Mouse (Mus musculus) layer of hippocampus, adult 8-10 months (tissue): ENCODE results near the gene C130032M10Rik. TPM values are rescaled to one million over a fixed set of nuclear protein-coding genes. Genes with fewer than 3 reads are reported as not detected.
"Not testable (repeated sequence)": the region's sequence is repeated elsewhere in the genome, so short reads cannot be mapped to it uniquely, and the experiment has no call there.

Source experiments
- DNase-seq, 2 experiments: peaks; one replicate each; pipeline ENCODE4 v3.0.0; 2022; ENCODE audit warnings: low spot score in 2 of 2
- total RNA-seq, 4 experiments: library from RNA; stranded (reverse); gene quantifications; 2 replicates each; pipeline ENCODE4 v1.2.4; 2022

C130032M10Rik gene
- total RNA-seq, 4 experiments from 2014 or later, result not detected

- no peak for DNase-seq
These were observed 3.4 kb downstream of the C130032M10Rik start for GRCm38 (mm10) chr9:114518812-114519477.

GRCm38 (mm10) chr9:114520529-114520928 is 5.0 kb downstream of the C130032M10Rik start:
- DNase-seq, result not testable (repeated sequence)

GRCm38 (mm10) chr9:114522041-114522440 is 6.5 kb downstream of the C130032M10Rik start:
- DNase-seq, result no peak

- DNase-seq, result no peak
These were observed 7.0 kb downstream of the C130032M10Rik start for GRCm38 (mm10) chr9:114522501-114522900.

- no peak for DNase-seq
These were observed 9.7 kb downstream of the C130032M10Rik start for GRCm38 (mm10) chr9:114525073-114525633.

- no peak for DNase-seq
These were observed 10.4 kb downstream of the C130032M10Rik start for GRCm38 (mm10) chr9:114525891-114526290.

GRCm38 (mm10) chr9:114526581-114526980 is 11.1 kb downstream of the C130032M10Rik start:
- DNase-seq, result no peak

GRCm38 (mm10) chr9:114527085-114527484 is 11.6 kb downstream of the C130032M10Rik start:
- DNase-seq, result no peak

GRCm38 (mm10) chr9:114527992-114528679 is 12.6 kb downstream of the C130032M10Rik start:
- DNase-seq, result no peak

GRCm38 (mm10) chr9:114528680-114529048 is 13.2 kb downstream of the C130032M10Rik start:
- no peak for DNase-seq

- DNase-seq, result no peak
These were observed 15.8 kb downstream of the C130032M10Rik start for GRCm38 (mm10) chr9:114531276-114531675.

GRCm38 (mm10) chr9:114533848-114534247 is 18.4 kb downstream of the C130032M10Rik start:
- DNase-seq, result no peak

- no peak for DNase-seq
These were observed 19.4 kb downstream of the C130032M10Rik start for GRCm38 (mm10) chr9:114534747-114535517.

GRCm38 (mm10) chr9:114536628-114537027 is 21.1 kb downstream of the C130032M10Rik start:
- no peak for DNase-seq

- no peak for DNase-seq
These were observed 23.6 kb downstream of the C130032M10Rik start for GRCm38 (mm10) chr9:114538996-114539563.

- DNase-seq, result no peak
These were observed 25.8 kb downstream of the C130032M10Rik start for GRCm38 (mm10) chr9:114541279-114541741.

- DNase-seq, result no peak
These were observed 28.6 kb downstream of the C130032M10Rik start for GRCm38 (mm10) chr9:114543882-114544753.

GRCm38 (mm10) chr9:114544754-114545393 is 29.4 kb downstream of the C130032M10Rik start:
- no peak for DNase-seq

GRCm38 (mm10) chr9:114546765-114547164 is 31.3 kb downstream of the C130032M10Rik start:
- no peak for DNase-seq

GRCm38 (mm10) chr9:114547643-114548077 is 32.2 kb downstream of the C130032M10Rik start:
- no peak for DNase-seq
